Mouse (Mus musculus) inflammation-experienced regulatory T-cells, adult 6 months (primary cell): ENCODE results near the gene Msrb3. TPM values are rescaled to one million over a fixed set of nuclear protein-coding genes. Genes with fewer than 3 reads are reported as not detected.

Experiments
- ATAC-seq: one replicate; pipeline ENCODE4 v1.8.0; 2017
- polyA plus RNA-seq, 3 experiments: library from polyadenylated mRNA; unstranded; fragments of 100-300 nt; shearing (Covaris generic); gene quantifications; one replicate each; pipeline ENCODE4 v1.2.1; 2017

The Msrb3 gene
- polyA plus RNA-seq, 3 experiments from 2014 or later = 0.17 to 0.48 TPM; not detected in 1

GRCm38 (mm10) chr10:120857531-120858001 is 41.3 kb downstream of the Msrb3 start:
- peak; percentile 88 for ATAC-seq

DNA sequence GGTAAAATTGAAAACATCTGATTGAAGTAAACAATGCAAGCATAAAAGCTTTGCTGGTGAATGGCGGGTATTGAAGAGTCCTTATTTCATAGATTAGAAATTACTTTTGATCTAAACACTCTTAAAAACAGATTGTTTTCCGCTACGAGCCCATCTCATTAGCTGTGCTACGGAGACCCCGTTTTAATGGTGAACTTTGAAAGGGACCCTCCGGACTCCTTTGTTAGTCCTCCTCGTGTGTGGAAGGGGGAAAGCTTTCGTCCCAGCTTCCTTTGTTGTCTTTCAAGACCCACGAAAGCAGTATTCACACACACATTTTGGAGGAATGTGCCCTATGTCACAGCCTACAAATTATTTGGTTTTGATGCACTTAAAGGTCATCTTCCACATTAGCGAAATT is 44.6 kb downstream of the Msrb3 start:
- no peak for ATAC-seq

GRCm38 (mm10) chr10:120853816-120854215 is 45.1 kb downstream of the Msrb3 start:
- ATAC-seq = no peak

DNA sequence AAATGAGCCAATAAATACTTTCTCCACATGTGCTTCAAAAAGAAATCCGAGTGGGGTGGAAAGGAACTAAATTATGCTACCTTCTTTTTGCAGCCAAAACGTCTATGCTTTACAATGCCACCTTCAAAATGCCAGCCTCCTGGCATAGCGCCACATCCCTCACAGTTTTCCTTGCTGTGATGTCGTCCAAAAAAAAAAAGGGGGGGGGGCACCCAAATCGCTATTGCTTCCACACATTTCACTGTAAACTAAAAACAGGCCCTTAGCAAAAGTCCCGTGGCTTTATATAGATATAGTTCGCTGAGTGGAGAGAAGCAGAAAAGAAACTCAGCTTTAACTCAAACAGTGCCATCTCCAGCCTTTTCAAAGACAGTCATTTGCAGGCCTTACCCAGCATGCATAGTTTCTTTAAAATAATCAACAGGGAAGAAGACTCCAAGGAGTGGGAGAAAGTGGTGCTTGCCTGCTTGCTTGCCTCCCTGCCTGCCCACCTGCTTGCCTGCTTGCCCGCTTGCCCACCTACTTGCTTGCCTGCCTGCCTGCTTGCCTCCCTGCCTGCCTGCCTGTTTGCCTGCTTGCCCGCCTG is 47.6 kb downstream of the Msrb3 start:
- no peak for ATAC-seq

DNA sequence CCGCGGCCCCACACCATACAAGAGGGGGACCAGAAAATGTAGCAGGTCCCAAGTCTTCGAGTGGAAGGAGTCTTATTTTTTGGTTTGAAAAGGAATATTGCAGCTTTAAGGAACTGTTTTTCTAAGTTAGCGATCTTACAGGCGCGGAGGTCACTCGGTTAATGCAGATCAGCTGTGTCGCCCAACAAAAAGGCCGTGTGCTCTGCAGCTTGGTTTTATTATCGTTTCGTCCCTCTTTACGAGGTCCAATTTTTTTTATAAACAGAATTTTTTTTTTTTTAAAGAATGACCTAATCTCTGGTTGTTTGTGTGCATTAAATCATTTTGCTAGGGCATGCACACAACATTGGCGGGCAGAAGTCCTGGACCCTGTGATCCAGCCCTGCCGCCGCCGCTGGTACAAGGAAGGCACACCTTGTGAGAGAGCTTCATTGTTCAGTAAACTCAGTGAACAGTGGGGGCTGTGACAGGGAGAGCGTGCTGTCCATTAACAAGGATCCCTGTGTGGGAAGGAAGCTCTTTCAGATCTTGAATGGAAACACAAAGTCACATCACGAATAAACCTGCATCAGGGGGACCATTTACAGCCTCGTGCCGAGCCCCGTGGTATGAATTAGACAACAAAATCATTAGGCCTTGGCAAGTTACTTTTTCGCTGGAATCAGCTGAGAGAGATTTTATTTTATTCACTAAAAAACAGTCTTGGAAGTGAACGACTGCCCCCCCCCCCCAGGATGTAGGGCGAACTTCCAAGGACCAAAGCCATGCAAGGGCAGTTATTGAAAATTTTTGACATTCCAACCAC is 48.3 kb downstream of the Msrb3 start:
- ATAC-seq = no peak

GRCm38 (mm10) chr10:120848677-120849076 is 50.2 kb downstream of the Msrb3 start:
- no peak for ATAC-seq

DNA sequence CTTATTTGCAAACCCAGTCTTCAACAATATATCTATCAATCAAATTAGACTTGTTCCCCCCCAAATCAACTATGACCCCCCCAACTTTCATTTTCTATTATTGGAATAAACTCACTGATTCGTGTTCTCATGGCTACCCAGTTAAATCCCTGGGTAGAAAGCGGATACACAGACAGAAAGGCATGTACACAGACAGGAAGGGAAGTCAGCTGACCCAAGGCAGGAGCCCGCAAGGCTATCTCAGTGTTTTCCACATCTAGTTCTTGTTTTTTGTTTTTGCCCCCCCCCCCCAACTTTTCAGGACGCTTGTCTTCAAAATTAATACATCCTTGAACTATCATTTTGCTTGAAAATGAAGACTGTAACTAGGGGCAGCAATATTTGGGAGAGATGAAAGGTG is 51.1 kb downstream of the Msrb3 start:
- no peak for ATAC-seq

- ATAC-seq = no peak
Measured at GRCm38 (mm10) chr10:120839966-120840365, 58.9 kb downstream of the Msrb3 start.

DNA sequence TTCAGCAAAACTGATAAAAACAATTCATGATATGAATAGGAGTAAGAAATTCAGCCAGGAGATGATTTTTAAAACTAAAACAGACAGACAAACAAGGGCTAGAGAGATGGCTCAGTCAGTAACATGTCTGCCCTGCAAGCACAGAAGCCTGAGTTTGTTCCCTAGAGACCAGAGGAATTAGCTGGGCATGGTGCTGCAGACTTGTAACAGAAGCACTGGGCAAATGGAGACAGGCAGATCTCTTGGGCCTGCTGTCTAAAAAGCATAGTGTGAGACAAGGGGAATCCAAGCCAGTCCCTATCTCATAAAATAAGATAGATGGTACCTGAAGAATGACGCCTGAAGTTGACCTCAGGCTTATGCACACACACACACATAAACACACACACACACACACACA is 64.4 kb downstream of the Msrb3 start:
- ATAC-seq = no peak

DNA sequence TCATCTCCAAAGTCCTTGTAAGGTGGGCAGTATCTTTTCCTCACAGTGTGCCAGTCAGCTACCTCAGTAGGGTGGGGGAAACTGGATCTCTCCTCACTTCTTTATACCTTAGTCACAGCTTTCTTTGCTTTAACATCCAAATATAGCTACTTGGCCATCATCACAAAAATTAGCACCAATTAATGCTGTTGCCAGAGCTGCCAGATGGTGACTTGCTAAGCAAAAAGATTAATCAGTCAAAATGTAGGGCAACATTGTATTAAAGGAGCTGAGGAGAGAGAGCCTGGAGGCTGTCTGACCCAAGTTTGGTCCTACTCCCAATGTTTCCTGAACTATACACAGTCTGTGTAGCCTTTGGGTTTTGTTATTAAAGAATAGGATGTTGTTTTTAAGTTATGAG is 65.1 kb downstream of the Msrb3 start:
- ATAC-seq = no peak

- no peak for ATAC-seq
Measured at GRCm38 (mm10) chr10:120827761-120828160, 71.1 kb downstream of the Msrb3 start.

- ATAC-seq = no peak
Measured at GRCm38 (mm10) chr10:120826795-120827669, 71.9 kb downstream of the Msrb3 start.

- ATAC-seq = no peak
Measured at GRCm38 (mm10) chr10:120826381-120826780, 72.5 kb downstream of the Msrb3 start.

DNA sequence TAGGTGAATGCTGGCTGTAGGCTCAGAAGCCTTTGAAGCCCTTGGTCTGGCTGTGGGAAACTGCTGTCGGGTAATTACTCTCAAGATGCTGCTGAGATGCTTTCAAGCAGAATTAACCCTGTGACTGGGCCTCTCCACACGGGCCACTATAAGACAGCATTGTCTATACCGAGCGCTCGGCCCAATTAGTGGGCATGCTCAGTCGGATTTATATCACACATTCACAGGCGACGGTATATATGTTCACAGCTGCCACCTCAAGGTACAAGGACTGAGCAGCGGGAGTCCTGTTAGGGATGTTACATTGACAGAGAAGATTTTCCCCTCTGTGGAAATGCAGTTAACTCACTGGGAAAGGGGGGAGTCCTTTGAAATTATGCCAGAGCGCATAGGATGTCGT is 73.3 kb downstream of the Msrb3 start:
- no peak for ATAC-seq

DNA sequence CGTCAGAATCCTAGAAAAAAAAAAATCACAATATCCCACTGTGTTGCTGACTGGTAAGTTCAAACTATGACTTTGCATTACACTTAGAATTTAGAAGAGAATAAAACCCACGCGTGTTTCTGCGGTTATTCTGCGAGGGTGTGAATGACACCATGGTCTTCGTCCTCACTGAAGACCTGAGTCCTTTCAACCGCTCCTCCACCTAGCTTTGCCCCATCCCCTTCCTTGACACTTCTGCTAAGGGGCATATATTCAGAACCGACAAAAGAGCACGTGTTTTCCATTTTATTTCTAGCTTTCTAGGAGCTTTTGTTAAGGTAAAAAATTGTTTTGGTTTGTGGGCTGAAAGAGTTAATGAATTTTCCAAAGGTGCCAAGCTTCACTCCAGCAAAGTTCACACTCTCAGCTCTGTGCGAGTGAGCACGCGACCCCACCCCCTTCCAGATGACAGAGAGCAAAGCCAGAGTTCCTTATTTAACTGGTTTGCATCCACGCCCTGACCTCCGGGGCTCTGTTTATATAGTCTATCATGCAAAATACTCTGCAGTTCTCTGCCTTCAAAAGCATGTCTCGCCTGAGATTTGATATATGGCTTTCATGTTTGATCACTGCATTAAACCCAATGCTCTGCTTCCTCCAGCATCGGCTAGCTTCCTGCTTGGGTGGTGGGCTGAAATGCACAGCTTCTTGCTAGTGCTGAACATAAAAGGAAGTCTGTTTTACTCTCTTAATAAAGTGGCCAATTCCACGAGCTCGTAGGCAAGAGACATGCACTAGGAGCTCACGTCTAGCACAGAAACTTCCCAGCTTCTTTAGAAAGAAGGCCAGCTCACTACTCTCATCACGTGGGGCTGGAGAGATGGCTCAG is 77.2 kb downstream of the Msrb3 start:
- ATAC-seq = no peak

DNA sequence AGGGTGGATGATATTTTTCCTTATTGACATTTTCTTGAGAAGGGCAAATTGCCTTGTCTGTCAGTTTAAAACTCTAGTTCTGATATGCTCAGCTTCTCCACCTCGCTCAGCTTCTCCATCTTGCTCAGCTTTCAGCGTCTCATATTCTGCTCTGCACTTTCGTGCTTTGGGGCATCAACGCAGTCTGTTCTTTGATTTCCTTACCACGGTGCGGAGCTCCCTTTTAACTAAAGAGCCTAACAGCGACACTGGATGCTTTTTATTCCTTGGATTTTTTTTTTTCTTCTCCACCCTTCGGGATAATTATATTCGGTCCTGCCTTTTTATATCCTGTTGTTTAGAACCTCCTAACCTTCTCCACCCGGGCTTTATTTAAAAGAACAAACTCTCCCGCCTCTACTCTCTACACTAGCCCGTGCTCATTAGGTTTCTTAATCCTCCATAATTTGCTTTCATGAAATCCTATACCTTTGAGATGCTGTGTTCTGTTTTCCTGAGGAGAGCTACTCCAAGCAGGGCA is 78.1 kb downstream of the Msrb3 start:
- ATAC-seq = no peak

DNA sequence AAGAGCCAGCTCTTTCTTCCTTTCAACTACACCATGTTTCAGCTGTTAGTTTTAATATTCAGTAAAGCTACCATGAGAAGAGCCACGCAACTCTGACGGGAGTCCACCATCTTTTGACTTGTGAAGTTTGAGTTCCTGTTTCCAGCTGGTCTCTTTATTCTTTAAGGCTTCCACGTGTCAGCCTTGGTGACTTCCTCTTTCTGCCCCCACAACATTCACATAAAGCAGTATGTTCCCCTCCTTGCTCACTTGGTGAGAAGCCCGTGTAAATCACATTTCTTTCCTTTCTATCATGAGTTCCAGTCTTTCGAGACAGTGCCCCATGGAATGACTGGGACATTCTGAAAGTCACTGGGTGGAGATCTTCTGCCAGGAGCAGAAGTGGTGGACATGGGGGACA is 83.6 kb downstream of the Msrb3 start:
- ATAC-seq = no peak

- ATAC-seq = no peak
Measured at GRCm38 (mm10) chr10:120811796-120812443, 87.0 kb downstream of the Msrb3 start.

DNA sequence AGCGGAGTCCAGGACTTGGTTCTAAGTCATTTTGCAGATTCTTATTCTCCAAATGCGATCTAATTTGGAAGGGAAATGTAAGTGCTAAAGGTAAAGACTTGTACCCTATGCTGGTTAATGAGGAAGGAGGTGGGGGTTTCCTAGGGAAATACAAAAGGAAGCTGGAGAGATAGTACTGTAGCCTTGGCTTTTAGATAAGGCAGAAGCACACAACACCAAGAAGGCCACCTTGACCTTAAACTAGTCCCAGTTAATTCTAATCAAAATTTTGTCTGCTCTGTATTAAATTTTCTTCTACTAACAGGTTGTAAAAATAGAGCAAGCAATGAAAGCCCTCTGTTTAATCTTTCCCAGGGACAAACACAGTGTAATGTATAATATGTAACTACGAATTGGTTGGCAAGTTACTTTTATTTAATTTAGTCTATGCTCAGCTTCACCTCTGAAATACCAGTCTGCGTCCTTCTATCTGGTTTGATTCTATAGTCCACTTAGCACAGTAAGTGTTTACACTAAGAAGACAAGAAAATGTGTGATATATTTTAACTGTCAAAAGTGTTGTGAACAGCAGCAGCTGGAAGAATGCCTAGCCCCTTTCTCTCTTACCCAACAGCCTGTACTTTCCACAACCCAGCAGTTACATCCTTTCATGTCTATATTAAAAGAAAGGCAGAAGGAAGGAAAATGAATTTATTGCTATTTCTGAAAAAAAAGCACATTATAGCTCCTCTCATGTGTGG is 87.9 kb downstream of the Msrb3 start:
- no peak for ATAC-seq

GRCm38 (mm10) chr10:120810053-120810696 is 88.7 kb downstream of the Msrb3 start:
- no peak for ATAC-seq
